Mouse (Mus musculus) T-helper 1 cell (primary cell): Measurements from ENCODE around the gene Arsj.

Source experiments
- in situ Hi-C: fragments of 300-600 bp; cut with MboI, MseI; formaldehyde crosslinking; loops from one replicate; pipeline ENCODE4 v1.15.1; 2025; ENCODE audit warnings: high pct_unique_total_duplicates

Gene Arsj

DNA sequence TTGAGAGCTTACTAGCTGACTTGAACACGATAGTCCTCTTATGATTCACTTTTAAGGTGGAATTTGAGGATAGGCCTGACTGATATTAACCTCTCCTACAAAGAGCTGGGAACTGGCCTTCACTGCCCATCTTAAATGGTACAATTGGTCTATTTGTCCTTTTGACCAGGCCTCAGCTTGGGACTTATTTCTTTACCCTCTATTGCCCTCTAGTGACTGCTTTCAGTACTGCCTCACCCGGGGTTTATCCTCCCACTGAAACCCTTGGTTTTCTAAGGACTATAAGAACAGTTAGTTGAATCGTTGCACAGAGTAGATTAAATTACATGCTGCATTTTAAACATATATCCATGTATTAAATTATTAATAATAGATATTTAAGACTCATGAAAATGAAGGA is 39.4 kb downstream of the Arsj start:
- in situ Hi-C loops: no loop called here

DNA sequence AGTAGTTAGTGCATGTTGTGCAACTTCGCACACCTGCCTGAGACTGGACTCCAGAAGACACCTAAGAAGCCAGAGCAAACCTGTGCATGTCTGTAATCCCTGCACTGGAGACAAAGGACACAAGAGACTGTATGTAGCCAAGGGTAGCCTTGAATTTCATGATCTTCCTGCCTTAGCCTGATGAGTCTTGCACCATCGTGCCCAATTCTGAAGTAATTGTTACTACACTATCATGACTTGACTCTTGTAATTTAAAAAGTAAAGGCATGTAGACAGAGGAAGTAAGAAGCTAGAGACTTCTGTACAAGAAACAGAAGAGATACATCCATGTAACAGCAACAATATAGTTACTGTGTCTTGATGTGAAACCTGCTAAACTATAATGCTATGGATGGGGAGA is 40.7 kb downstream of the Arsj start:
- in situ Hi-C loops: no loop called here

DNA sequence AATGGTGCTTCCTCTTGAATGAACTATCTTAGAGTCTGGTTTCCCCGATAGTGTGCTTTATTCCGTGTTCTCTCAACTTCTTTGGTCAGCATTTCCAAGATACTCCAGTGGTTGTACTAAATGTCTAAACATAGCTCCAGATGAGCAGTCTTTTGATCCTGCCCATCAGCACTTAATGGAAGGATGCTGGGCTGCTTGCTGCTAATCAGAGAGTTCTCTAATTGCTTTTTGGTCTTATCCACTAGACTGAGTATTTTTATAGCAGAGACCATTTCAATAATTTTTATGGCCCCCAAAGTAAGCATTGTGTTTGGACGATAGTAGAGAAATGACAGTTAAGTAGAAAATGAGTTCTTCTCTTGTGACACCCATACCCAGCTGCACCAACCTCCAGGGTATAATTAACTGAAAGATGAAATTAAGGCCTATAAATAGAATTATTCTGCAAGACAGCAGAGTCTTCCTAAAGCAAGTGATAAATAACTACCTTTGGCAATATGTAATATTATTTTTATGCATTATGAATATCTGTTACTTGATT is 67.1 kb downstream of the Arsj start:
- in situ Hi-C loops: no loop called here

DNA sequence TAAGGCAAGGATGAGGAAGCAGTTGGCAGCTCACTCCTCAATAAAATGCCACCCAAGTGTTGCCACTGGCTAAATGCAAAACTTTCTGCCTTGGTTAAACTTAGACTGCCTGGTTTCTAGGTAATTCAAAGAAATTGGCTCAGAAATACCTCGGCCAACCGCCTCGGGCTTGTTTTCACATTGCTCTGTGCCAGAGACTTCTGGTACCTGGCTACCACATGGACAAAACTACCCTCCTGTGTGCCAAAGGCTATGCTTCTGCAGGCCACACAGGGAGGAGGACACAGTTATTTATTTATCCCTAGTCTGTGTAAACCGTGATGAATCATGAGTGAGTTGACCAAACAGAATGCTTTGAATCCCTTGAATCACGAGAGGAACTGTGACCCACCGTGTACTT is 75.8 kb downstream of the Arsj start:
- in situ Hi-C loops: no loop called here

DNA sequence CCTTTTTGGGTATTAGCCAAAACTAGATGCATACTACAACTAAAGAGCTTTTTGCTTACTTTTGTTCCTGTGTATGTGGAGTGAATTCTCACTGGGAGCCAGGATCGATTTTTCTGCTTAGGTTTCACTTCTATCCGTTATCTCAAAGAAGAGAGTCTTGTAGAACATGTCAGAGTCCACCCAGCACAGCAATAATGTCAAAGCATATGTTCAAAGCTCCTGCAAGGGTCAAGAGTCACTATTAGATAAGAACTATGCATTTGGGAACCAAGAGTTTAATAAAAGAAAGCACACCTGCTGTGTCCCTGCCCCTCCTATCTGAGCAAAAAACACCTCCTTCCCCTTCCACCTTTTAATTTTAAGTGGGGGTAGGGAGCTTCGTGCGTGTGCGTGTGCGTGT is 85.6 kb downstream of the Arsj start:
- in situ Hi-C loops: no loop called here

DNA sequence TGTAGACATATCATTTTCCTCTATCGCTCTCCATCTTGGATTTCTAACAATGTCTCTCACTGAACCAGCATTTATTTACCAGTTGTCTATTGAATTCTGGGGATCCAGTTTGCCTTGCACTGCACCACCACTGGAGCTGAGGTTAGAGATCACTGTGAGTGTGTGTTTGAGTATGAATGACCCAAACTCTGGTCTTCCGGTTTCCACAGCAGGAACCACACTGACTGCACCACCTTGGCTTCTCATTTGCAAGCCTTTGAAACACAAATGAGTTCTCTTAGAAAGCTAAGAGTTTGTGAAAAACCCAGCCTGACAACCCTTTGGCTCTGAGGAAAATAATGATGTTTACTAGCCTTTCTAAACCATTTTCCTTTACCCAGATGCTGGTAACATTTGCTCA is 86.0 kb downstream of the Arsj start:
- in situ Hi-C loops: no loop called here

DNA sequence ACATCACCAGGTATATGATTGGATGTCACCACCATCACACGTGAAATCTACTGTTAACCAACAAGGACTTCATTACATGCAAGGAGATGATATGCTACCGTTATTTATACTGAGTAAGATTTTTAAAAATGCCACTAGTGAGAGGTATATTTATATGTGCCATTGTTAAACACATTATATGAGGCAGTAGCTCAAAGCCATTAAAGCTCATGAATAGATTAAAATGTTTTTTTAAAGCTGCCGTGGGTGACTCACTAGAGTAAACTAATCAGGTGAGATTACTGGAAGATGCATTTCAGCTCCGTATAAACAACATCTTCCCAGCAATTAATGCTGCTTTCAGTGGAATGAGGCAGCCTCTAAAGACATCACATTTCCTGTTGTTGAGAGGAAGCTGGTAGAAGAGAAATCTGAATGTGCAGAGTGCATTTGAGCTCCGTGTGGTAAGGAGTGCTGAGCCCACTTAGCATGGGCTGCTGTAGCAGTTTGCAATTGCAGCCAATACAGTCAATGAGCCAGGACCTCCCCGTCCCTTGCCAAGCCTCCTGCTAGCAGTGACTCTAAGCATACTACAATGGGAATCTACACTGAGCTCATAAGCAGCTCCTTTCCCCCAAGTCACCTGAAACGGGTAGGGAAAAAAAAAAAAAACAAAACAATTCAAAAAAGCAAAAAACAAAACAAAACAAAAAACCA is 92.5 kb downstream of the Arsj start:
- in situ Hi-C loops: no loop called here

DNA sequence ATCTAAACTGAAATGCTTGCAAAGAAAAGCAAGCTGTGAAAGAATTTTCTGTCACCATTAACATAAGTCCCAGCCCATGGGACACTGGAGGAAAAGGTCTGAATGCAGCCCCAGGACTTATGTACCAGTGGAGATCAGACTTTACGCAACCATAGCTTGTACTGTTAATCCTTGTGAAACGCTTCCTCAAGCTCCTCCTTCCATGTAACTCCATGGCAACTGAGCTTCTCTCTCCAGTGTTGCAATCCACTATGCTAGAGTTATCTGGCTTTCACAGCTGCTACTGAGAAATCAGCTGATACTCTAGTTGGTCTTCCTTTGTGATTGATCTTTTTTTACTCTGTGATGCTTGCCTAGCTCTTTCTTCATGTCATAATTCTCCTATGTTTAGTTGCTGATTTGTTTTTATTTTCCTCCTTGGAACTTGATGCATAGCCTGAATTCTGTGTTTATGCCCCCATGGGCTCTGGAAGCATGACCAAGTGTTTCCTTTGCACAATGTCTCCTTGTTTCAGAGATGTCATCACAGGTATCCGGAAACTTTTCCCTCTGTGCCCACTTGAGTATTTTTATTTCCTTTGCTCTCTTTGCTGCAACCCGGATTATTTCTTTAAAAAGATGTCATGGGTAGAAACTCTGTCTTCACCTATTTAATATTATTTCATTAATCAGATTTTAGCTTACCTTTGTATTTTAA is 99.8 kb downstream of the Arsj start:
- in situ Hi-C loops: no loop called here

DNA sequence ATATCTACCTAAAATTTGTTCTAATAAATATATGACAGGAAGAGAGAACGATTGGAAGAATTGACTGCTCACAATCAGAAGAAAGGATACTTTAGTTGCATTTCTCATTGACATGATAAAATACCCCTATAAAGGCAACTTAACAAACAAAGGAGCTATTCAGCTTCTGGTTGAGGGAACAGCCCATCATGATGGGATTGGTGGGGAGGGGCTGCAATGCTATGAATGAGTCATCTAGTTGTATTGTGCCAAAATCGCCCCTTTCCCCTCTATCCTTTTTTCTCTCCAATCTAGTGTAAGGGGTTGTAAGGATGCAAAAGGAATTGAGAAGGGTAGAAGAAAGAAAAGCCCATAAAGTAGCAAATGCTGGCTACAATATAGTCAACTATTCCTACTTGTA is 100.8 kb downstream of the Arsj start:
- in situ Hi-C loops: no loop called here
